Mouse (Mus musculus) kidney, postnatal 0 days (tissue): Measurements from ENCODE around the gene Gpbar1. TPM values are rescaled to one million over a fixed set of nuclear protein-coding genes. Genes with fewer than 3 reads are reported as not detected.

ENCODE experiments used
- ATAC-seq: fragments of 200-750 bp; cut with Nextera tagmentation; replicated peaks from 2 replicates; pipeline ENCODE4 v1.8.0; 2017; ENCODE audit warnings: low read depth, moderate number of reproducible peaks, moderate TSS enrichment, moderate library complexity; ENCODE audit not compliant: low FRiP score
- DNase-seq: peaks from one replicate; pipeline ENCODE4 v3.0.0-alpha.2; 2016; ENCODE audit warnings: low spot score
- H3K27ac ChIP-seq: fragments of 300-500 bp; sonication (generic); 2 replicates; pipeline ENCODE4 v1.5.1; 2014; ENCODE audit warnings: mild to moderate bottlenecking
- H3K27me3 ChIP-seq: fragments of 300-500 bp; sonication (generic); 2 replicates; pipeline ENCODE4 v1.6.1; 2014; ENCODE audit warnings: low read length, mixed read lengths; ENCODE audit not compliant: insufficient read depth
- H3K36me3 ChIP-seq: fragments of 300-500 bp; sonication (generic); 2 replicates; pipeline ENCODE4 v1.6.1; 2014; ENCODE audit warnings: low read length, mixed read lengths; ENCODE audit not compliant: insufficient read depth
- H3K4me1 ChIP-seq: fragments of 300-500 bp; sonication (generic); replicated peaks from 2 replicates; pipeline ENCODE4 v1.6.1; 2014; ENCODE audit warnings: antibody characterized with exemption, low read length, mixed read lengths; ENCODE audit not compliant: insufficient read depth
- H3K4me2 ChIP-seq: fragments of 300-500 bp; sonication (generic); 2 replicates; pipeline ENCODE4 v1.6.1; 2014; ENCODE audit warnings: mild to moderate bottlenecking, low read length, moderate library complexity, mixed read lengths
- H3K4me3 ChIP-seq: fragments of 300-500 bp; sonication (generic); replicated peaks from 2 replicates; pipeline ENCODE4 v1.5.1; 2014; ENCODE audit warnings: low read depth, low read length
- H3K9ac ChIP-seq: fragments of 300-500 bp; sonication (generic); 2 replicates; pipeline ENCODE4 v1.6.1; 2014; ENCODE audit warnings: low read depth, low read length
- H3K9me3 ChIP-seq: fragments of 300-500 bp; sonication (generic); replicated peaks from 2 replicates; pipeline ENCODE4 v1.6.1; 2016; ENCODE audit warnings: low read length, inconsistent platforms, mixed read lengths
- CTCF ChIP-seq: IDR thresholded peaks from 2 replicates; pipeline ENCODE4 v1.5.1; 2016; ENCODE audit warnings: antibody characterized with exemption, low read depth, mild to moderate bottlenecking, moderate library complexity
- WGBS: fragments of 180-500 bp; shearing (Covaris S2); extraction: QIAGEN DNeasy Blood & Tissue Kit; methylation state at CpG from one replicate; pipeline ENCODE4 v1.1.7; 2014; 5-methylcytosine and 5-hydroxymethylcytosine counted together
- polyA plus RNA-seq: library from polyadenylated mRNA; unstranded; fragments of >200 nt; fragmentation: Nextera tagmentation; extraction: Ambion mirVana; gene quantifications from 2 replicates; pipeline ENCODE4 v1.2.1, GENCODE M21; 2015

The Gpbar1 gene
- polyA plus RNA-seq, 1 experiment from 2014 or later: 1.0 TPM

GRCm38 (mm10) chr1:74275015-74275414 is 3.3 kb upstream of the Gpbar1 start:
- Histone ChIP-seq H3K9me3 (no peaks in the 10 kb centered on the region), H3K36me3 (peaks cover 14% of the 10 kb centered on the region; the same call in 1 of the 2 replicates), H3K4me1 (peaks cover 21% of the 10 kb centered on the region; the same call in 1 of the 2 replicates), H3K4me3 (no peak overlapping the region), H3K27ac (0 out of 2 replicates have a peak overlapping the region, but pooled peaks have one; percentile 19), H3K4me2 (no peak overlapping the region), H3K9ac (no peak overlapping the region), H3K27me3 (no peaks in the 10 kb centered on the region)
- WGBS: 12% methylated on average over 9 of the region's 9 CpGs
- peak; percentile 37; the same call in 1 of the 2 replicates for ATAC-seq
- peak; percentile 28 for DNase-seq
- TF ChIP-seq CTCF: no peak

GRCm38 (mm10) chr1:74277041-74277440 is 1.3 kb upstream of the Gpbar1 start:
- peaks cover 30% of the 10 kb centered on the region; the same call in 1 of the 2 replicates for H3K36me3 ChIP-seq
- 0 out of 2 replicates have a peak, but pooled peaks have one; percentile 11 for ATAC-seq
- H3K4me2 ChIP-seq: no peak overlapping the region
- no peaks in the 10 kb centered on the region for H3K27me3 ChIP-seq
- H3K27ac ChIP-seq: no peak overlapping the region
- H3K4me3 ChIP-seq: no peak overlapping the region
- H3K9me3 ChIP-seq: no peaks in the 10 kb centered on the region
- peaks cover 21% of the 10 kb centered on the region; the same call in 1 of the 2 replicates for H3K4me1 ChIP-seq
- WGBS: 59% methylated on average over 6 of the region's 6 CpGs
- TF ChIP-seq CTCF: no peak
- no peak for DNase-seq
- no peak overlapping the region for H3K9ac ChIP-seq

- ATAC-seq: peak; percentile 50
- no peaks in the 10 kb centered on the region for H3K27me3 ChIP-seq
- no peaks in the 10 kb centered on the region for H3K9me3 ChIP-seq
- TF ChIP-seq CTCF: no peak
- no peak overlapping the region for H3K4me3 ChIP-seq
- DNase-seq: no peak
- H3K36me3 ChIP-seq: peaks cover 32% of the 10 kb centered on the region
- peaks cover 21% of the 10 kb centered on the region; the same call in 1 of the 2 replicates for H3K4me1 ChIP-seq
- WGBS: 30% methylated on average over 8 of the region's 8 CpGs
- no peak overlapping the region for H3K9ac ChIP-seq
- H3K4me2 ChIP-seq: no peak overlapping the region
- H3K27ac ChIP-seq: no peak overlapping the region
Measured at GRCm38 (mm10) chr1:74277883-74278537, 340 bp upstream of the Gpbar1 start.

- no peak for TF ChIP-seq CTCF
- ATAC-seq (no peak), DNase-seq (no peak)
- 86% methylated on average over 11 of the region's 11 CpGs for WGBS
- no peaks in the 10 kb centered on the region for H3K9me3 ChIP-seq
- H3K9ac ChIP-seq: no peak overlapping the region
- no peak overlapping the region for H3K4me3 ChIP-seq
- H3K4me2 ChIP-seq: no peak overlapping the region
- H3K27ac ChIP-seq: no peak overlapping the region
- peaks cover 19% of the 10 kb centered on the region; the same call in 1 of the 2 replicates for H3K4me1 ChIP-seq
- no peaks in the 10 kb centered on the region for H3K27me3 ChIP-seq
- peaks cover 32% of the 10 kb centered on the region for H3K36me3 ChIP-seq
Measured at GRCm38 (mm10) chr1:74278988-74279387, 638 bp downstream of the Gpbar1 start.

GRCm38 (mm10) chr1:74280591-74281325 is 2.4 kb downstream of the Gpbar1 start:
- H3K4me3 ChIP-seq: no peak overlapping the region
- no peak overlapping the region for H3K4me2 ChIP-seq
- H3K9me3 ChIP-seq: no peaks in the 10 kb centered on the region
- no peaks in the 10 kb centered on the region for H3K27me3 ChIP-seq
- TF ChIP-seq CTCF: no peak
- H3K9ac ChIP-seq: no peak overlapping the region
- peaks cover 13% of the 10 kb centered on the region for H3K4me1 ChIP-seq
- no peak for ATAC-seq
- DNase-seq: no peak
- H3K36me3 ChIP-seq: peaks cover 32% of the 10 kb centered on the region
- WGBS: 91% methylated on average over 14 of the region's 14 CpGs
- no peak overlapping the region for H3K27ac ChIP-seq

GRCm38 (mm10) chr1:74281372-74281771 is 3.0 kb downstream of the Gpbar1 start:
- no peak overlapping the region for H3K9ac ChIP-seq
- H3K27ac ChIP-seq: no peak overlapping the region
- H3K9me3 ChIP-seq: no peaks in the 10 kb centered on the region
- H3K4me2 ChIP-seq: no peak overlapping the region
- peaks cover 32% of the 10 kb centered on the region for H3K36me3 ChIP-seq
- H3K27me3 ChIP-seq: no peaks in the 10 kb centered on the region
- no peak for TF ChIP-seq CTCF
- peaks cover 20% of the 10 kb centered on the region for H3K4me1 ChIP-seq
- 89% methylated on average over 2 of the region's 2 CpGs for WGBS
- no peak overlapping the region for H3K4me3 ChIP-seq
- DNase-seq: no peak
- ATAC-seq: no peak
